Mouse (Mus musculus): ENCODE data around the gene Rab14. TPM values are rescaled to one million over a fixed set of nuclear protein-coding genes. Genes with fewer than 3 reads are reported as not detected.

Rab14 gene
- total RNA-seq, 2 experiments from 2014 or later = 65.4 to 81.3 TPM

- no peak for DNase-seq
- intact Hi-C loops (cut with DNase I) = no loop called here
Measured at GRCm38 (mm10) chr2:35206761-35207160, 5.8 kb upstream of the Rab14 start.

- no peak for DNase-seq
- intact Hi-C loops (cut with DNase I) = no loop called here
Measured at GRCm38 (mm10) chr2:35203729-35204128, 2.8 kb upstream of the Rab14 start.

- DNase-seq = peak; percentile 20 to 47
- intact Hi-C loops (cut with DNase I) = loop anchor here (5.0 kb wide), 1 partner anchor 63 kb away; no protein-coding TSS in a partner anchor
Measured at GRCm38 (mm10) chr2:35199971-35200897, 686 bp downstream of the Rab14 start.

- intact Hi-C loops (cut with DNase I) = loop anchor here (5.0 kb wide), 1 partner anchor 62 kb away; no protein-coding TSS in a partner anchor
- no peak for DNase-seq
Measured at GRCm38 (mm10) chr2:35199541-35199940, 1.4 kb downstream of the Rab14 start.

GRCm38 (mm10) chr2:35195626-35196544, 5.0 kb downstream of the Rab14 start:
- intact Hi-C loops (cut with DNase I) = loop anchor here (5.0 kb wide), 1 partner anchor 59 kb away; no protein-coding TSS in a partner anchor
- no peak for DNase-seq

- intact Hi-C loops (cut with DNase I) = no loop called here
- no peak for DNase-seq
Measured at GRCm38 (mm10) chr2:35193976-35194375, 6.9 kb downstream of the Rab14 start.

- no peak for DNase-seq
- intact Hi-C loops (cut with DNase I) = no loop called here
Measured at GRCm38 (mm10) chr2:35188929-35189328, 12.0 kb downstream of the Rab14 start.

GRCm38 (mm10) chr2:35183115-35183673, 17.7 kb downstream of the Rab14 start:
- no peak for DNase-seq
- intact Hi-C loops (cut with DNase I) = no loop called here

- DNase-seq = no peak
- intact Hi-C loops (cut with DNase I) = no loop called here
Measured at GRCm38 (mm10) chr2:35178153-35178552, 22.8 kb downstream of the Rab14 start.

GRCm38 (mm10) chr2:35175281-35176065, 25.4 kb downstream of the Rab14 start:
- intact Hi-C loops (cut with DNase I) = no loop called here
- DNase-seq = no peak

GRCm38 (mm10) chr2:35174100-35174499, 26.8 kb downstream of the Rab14 start:
- intact Hi-C loops (cut with DNase I) = no loop called here
- no peak for DNase-seq

GRCm38 (mm10) chr2:35173666-35174065, 27.3 kb downstream of the Rab14 start:
- DNase-seq = no peak
- intact Hi-C loops (cut with DNase I) = no loop called here

GRCm38 (mm10) chr2:35172246-35172645, 28.7 kb downstream of the Rab14 start:
- intact Hi-C loops (cut with DNase I) = no loop called here
- no peak for DNase-seq

GRCm38 (mm10) chr2:35171341-35171861, 29.5 kb downstream of the Rab14 start:
- intact Hi-C loops (cut with DNase I) = no loop called here

GRCm38 (mm10) chr2:35169452-35169851, 31.5 kb downstream of the Rab14 start:
- intact Hi-C loops (cut with DNase I) = no loop called here
- DNase-seq = no peak

More at GRCm38 (mm10) chr2:35171341-35171861, 29.5 kb downstream of the Rab14 start:
- DNase-seq = peak in 1 of 2 experiments; percentile 35

- DNase-seq = no peak
- intact Hi-C loops (cut with DNase I) = no loop called here
Measured at GRCm38 (mm10) chr2:35166816-35167215, 34.1 kb downstream of the Rab14 start.

- intact Hi-C loops (cut with DNase I) = no loop called here
- no peak for DNase-seq
Measured at GRCm38 (mm10) chr2:35165416-35165815, 35.5 kb downstream of the Rab14 start.

GRCm38 (mm10) chr2:35163396-35163795, 37.5 kb downstream of the Rab14 start:
- DNase-seq = no peak
- intact Hi-C loops (cut with DNase I) = no loop called here

- no peak for DNase-seq
Measured at GRCm38 (mm10) chr2:35161846-35162488, 39.0 kb downstream of the Rab14 start.

More at GRCm38 (mm10) chr2:35161846-35162488, 39.0 kb downstream of the Rab14 start:
- intact Hi-C loops (cut with DNase I) = no loop called here

Measured in gastrocnemius, postnatal 36 days (tissue).